Mouse (Mus musculus): ENCODE data around the gene Arhgef2.
"Not testable (repeated sequence)": the region's sequence is repeated elsewhere in the genome, so short reads cannot be mapped to it uniquely, and the experiment has no call there.

Arhgef2 gene

DNA sequence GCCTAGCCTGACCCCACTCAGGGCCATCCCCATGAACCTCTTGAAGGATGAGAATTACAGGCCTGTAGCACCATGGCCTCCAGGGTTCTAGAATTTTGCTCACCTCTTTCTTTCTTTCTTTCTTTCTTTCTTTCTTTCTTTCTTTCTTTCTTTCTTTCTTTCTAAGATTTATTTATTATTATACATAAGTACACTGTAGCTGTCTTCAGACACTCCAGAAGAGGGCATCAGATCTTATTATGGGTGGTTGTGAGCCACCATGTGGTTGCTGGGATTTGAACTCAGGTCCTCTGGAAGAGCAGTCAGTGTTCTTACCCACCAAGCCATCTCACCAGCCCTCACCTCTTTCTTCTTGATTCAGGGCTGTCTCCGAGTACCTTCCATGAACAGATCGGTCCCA, at the start of gene Arhgef2:
Gene Arhgef2, plus strand, starts transcription at position 301 of the 400 bp plus-strand sequence.
- not testable (repeated sequence) for DNase-seq

DNA sequence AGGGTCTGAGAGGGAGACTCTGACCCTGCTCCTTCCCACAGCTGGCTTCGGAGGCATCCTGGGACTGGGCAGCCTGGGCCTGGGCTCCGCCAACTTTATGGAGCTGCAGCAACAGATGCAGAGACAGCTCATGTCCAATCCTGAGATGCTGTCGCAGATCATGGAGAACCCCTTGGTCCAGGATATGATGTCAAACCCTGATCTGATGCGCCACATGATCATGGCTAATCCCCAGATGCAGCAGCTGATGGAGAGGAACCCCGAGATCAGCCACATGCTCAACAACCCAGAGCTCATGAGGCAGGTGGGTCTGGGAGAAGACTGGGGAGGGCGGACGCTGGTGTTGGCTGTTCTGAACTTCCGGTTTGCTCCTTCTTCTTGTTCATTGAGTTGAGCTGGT, 49.1 kb upstream of the Arhgef2 start:
- no peak for DNase-seq

DNA sequence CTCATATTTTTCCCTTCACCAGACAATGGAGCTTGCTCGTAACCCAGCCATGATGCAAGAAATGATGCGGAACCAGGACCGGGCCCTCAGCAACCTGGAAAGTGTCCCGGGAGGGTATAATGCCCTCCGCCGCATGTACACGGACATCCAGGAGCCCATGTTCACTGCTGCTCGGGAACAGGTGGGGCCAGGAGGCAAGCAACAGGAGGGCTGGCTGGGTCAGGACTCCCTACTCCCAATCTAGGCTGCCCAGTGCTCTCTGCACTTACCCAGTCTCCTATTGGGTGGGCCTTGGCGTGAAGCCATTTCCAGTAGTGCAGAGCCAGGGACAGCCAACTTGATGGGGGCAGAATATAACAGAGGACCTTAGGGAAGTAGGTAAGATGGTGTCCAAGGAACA, 46.2 kb upstream of the Arhgef2 start:
- no peak for DNase-seq

DNA sequence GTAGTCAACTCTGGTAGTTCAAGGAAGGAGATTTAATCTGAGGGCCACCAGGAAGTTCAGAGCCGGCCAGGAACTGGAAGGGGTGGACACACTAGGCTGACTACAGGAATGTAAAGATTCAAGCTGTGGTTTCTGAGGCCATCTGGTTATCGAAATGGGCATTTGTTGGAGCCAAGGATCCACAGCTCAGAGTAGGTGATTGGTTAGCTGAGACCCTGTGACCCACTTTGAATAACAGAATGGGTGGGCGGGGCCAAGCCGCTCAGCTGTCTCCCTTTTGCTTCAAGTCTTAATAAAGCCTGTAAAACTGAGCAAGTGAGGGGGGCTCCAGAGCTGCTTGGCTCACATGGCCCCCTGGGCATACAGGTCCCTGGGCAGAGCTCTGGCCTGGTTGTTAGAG, 43.8 kb upstream of the Arhgef2 start:
- DNase-seq = no peak

DNA sequence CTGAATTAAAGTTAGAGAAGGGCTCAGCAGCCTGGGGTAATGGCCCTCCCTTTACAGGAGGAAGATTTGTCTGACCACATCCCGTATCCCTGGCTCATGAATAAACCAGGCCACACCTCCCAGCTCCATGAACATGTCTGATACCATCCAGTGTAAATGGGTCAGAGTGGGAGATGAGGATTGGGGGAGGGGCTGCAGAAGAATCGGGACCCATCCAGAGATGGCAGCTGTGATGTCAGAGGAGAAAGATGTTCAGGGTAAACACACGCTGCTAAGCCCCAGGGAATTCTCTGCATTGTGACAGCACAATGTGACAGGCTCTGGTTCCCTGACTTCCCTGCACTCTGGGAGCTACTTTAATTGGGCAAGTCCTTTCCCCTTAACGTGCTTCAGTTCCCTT, 42.3 kb upstream of the Arhgef2 start:
- no peak for DNase-seq

DNA sequence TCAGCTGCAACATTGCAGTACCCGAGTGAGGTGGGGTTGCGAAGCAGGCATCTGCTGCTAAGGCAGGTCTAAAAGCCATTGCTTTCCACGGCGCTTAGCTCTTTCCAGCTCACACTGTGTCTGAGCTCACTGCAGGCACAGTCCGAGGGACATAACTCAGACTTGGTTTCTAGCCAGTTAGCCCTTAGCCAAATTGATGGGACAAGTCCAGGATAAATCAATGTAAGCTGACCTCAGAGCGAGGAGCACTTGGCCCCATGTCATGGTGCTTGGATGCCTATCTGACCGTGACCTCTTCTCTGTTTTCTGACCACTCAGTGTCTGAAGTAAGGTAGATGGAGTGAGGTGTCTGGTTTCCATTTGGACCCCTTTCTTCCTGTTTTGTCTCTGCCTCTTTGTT, 41.8 kb upstream of the Arhgef2 start:
- DNase-seq = no peak

DNA sequence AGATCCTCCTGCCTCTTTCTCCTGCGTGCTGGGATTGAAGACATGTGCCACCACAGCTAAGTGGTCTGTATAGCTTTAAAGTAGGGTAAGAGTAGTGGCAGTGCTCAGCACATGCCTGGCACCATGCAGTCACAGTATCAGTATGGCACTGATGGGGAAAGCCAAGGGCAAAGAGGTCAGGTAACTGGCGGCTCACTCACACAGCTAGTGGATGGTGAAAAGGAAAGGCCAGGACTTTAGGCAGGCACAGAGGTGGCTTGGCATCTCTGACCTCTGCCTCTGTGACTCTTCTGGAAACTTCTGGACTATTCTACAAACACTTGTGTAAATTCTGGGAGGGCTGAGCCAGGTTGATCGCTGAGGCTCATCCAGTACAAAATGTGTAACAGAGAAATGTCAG, 39.6 kb upstream of the Arhgef2 start:
- DNase-seq = no peak

DNA sequence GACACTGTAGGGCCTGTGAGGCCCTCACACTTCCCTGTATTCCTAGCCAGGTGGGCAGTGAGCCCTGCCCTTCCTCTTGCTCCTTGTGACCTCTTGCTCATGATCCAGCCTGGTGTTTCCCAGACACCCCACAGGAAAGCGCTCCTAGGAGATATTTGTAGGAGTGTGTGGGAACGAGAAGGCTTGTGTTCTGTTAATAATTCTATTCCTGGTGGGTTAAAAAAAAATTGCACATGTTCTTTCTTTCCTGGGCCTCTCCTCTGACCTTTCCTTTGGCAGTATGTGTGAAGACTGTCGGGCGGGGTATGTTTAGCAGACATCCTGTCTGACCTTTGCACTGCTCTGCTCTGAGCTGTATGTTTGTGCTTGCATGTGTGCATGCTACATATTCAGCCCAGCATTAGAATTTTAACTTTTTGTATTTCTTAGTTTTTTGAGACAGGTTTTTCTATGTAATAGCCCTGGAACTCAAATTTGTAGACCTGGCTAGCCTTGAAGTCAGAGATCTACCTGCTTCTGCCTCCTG, 39.2 kb upstream of the Arhgef2 start:
- no peak for DNase-seq

DNA sequence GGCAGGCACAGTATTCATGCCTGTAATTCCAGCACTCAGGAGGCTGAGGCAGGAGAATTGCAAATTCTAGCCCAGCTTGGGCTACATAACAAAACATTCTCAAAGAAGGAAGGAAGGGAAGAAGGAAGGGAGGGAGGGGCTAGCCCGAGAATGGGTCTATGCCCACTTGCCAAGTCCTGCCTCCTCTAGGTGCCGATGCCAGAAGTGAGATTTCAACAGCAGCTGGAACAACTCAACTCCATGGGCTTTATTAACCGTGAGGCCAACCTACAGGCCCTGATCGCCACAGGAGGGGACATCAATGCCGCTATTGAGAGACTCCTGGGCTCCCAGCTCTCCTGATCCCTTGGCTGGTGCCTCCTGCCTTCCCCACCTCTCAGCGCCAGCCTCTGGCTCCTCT, 37.9 kb upstream of the Arhgef2 start:
- DNase-seq = no peak

DNA sequence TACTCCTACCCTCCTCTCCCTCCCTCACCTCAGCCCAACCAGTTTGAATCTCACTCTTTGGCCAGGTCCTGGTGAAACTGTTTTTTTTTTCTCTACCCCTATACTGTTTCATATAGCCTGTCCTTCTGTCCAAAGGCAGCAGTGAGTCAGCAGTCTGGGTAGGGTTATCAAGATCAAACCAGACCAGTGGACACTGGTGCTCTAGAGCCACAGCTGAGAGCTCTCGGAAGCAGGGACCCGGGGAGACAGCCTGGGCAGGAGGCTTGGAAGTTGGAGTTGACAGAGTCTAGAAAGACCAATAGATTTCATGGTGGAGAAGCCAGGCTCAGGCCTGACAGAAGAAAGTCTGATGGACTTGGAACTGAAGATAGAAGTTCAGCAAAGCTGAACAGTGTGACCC, 37.2 kb upstream of the Arhgef2 start:
- no peak for DNase-seq

DNA sequence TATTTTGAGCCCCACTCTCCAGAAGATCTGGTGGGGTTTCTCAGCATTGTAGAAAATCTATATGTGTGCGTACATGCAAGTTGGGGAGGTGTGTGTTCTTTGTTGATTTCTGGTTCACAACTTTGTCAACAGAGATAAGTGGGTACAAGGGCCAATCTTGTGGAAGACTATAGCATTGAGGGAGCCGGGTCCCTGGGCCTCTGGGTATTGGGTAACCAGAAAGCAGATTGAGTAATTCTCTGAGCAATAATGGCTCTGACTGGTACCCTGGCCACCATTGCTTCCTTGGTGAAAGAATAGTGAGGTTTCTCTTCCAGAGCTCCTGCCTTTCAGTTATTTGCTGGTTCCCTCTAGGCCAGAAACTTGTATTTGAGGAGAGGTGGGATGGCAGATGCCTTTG, 36.7 kb upstream of the Arhgef2 start:
- no peak for DNase-seq

DNA sequence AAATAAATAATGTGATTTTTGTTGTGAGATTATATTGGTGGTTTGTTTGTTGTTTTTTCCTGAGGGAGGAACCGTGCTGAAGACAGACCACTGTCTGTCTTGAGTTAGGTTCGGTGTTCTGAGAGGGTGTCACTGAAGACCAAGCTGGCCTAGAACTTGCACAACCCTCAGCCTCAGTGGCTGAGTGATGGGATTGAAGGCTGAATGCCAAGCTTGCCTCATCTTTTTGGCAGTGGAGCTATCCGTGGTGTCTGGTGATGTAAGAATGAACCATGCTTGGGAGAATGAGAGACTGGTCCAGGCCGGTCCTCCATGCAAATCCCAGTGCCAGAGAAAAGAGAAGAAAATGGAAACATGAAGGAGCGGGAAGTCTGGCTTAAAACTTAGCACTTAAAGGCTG, 36.1 kb upstream of the Arhgef2 start:
- no peak for DNase-seq

DNA sequence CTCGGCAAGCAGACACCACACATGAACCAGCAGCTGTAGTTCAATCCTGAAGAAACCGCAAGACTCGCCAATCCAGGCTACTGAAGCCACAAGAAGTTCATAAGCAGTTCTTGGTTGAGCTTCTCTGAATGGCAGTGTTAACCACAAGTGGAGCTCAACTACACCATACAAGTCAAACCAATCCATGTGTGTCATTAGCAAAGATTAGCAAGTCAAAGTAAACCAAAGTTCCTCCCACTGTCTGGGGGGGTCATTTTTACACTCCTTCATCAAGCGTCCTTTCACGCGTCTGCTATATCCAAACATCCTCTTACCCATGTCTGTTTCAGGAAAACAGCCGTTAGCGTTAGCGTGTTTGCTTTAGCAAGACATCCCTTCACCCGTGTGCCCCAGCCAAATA, 35.4 kb upstream of the Arhgef2 start:
- DNase-seq = no peak

DNA sequence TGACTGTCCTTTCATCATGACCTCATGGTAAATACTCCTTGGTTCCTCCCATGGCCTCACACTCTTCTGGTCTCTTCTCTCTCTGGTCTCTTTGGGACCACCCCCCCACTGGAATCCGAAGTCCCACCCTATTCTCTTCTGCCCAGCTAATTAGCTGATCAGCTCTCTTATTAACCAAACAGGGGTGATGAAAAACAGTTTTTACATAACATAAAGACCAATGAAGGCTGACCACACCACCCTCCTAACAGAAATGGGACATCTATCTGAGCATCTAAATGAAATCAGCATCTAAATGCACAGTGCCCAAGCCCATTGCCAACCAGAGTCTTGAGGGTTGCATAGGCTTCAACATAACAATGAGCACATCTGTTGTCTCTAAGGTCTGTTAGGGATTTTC, 33.9 kb upstream of the Arhgef2 start:
- no peak for DNase-seq

DNA sequence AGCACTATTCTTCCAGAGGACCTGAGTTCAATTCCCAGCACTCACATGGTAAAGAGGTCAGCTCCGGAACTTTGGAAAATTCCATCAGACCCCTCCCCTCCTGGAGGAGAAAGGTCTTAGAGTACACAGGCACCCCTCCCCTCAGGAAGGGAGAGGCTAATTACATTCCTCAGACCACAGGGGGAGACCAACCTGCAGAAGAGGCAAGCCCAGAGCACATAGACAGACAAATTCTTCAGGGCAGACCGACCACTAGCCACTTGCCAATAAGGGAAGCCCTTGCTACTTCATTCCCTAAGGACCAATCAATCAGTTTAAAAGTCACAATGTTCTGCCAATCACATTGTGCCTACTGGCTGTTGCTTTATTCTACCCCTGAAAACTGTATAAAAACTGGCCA, 32.9 kb upstream of the Arhgef2 start:
- no peak for DNase-seq

DNA sequence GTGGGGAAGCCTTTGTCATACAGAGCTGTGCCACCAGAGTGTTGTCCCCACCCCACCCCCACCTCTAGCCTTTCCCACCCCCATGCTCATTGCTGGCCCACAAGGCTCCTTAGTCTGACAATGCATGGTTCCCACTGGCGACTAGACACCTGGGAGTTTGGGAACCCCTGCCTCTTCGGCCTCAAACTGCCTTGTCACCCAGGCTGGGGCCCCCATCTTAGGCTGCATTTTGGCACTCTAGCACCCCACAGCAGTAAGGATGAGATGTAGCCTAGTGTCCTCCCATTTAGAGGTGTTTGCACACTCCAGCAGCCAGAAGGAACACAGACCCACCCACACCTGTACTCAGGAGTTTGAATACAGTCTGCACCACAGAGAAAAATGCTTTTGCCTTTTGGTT, 32.0 kb upstream of the Arhgef2 start:
- DNase-seq = no peak

DNA sequence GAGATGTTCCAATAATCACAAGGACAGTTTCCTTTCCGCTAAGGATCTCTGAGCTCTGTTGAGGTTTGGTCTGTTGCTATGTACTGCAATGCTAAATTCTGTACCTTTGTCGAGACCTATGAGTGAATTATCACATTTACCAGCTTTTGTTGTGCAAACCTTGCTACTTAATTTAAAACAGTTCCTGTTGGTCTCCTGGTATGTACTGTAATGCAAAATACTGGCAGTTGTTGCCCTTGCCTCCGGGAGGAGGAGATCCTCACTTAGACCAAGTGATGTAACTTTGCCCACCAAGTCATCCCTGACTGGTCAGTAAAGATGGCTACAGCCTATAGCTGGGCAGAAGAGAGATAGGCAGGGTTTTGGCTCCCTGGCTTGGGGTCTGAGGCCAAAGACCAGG, 30.2 kb upstream of the Arhgef2 start, which contains the start of gene Ssr2:
Gene Ssr2, plus strand, starts transcription at position 337 of the 400 bp plus-strand sequence.
- DNase-seq = no peak

DNA sequence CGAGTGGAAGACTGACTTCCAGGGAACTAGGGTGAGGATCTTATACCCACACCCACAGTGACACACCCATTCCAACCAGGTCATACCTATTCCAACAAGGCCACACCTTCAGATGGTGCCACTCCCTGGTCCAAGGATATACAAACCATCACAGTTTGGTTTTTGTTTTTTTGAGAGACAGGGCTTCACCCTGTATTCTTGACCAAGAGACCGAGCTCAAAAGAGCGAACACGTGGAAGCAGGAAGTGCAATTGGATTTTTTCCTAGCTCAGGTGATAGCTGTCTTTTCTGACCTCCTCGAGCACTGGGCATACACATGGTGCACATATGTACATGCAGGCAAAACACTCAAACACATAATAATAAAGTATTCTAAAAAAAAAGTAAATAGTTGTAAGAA, 27.9 kb upstream of the Arhgef2 start:
- DNase-seq = not testable (repeated sequence)

DNA sequence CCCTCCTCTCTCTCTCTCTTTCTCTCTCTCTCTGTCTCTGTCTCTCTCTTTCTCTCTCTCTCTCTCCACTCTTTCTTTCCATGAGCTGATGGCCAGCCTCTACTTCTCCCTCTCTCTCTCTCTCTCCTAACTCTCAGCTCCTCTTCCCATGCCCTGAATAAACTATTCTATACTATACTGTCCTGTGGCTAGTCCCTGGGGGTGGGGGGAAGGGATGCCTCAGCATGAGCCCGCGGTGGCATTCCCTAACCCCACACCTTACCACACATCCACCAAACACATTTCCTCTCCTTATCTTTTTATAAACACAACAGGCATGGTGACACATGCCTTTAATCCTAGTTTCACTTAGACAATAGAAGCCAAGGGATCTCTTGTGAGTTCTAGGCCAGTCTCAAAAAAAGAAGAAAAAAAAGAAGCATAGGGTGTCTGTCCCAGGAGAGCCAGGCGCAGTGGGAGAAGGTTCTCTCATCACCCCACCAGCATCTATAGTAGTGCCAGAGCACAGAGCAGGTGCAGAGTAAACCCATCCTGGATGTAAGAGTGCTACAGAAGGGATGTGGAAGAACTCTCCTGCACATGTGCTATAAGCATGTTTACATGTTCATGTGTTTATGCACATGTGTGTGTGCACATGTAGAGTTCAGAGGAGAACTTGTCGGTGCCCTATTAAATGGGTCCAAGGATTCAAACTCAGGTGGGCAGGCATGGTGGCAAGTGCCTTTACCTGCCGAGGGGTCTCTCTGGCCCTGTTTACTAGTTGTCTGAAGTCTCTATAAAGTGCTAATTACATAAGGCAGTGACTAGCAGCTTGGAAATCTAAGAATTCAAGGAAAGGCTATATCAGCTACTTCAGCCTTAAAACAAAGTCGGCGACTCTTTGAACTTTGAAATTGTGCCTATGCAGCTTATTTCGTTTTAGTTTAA, 27.0 kb upstream of the Arhgef2 start:
- no peak for DNase-seq

DNA sequence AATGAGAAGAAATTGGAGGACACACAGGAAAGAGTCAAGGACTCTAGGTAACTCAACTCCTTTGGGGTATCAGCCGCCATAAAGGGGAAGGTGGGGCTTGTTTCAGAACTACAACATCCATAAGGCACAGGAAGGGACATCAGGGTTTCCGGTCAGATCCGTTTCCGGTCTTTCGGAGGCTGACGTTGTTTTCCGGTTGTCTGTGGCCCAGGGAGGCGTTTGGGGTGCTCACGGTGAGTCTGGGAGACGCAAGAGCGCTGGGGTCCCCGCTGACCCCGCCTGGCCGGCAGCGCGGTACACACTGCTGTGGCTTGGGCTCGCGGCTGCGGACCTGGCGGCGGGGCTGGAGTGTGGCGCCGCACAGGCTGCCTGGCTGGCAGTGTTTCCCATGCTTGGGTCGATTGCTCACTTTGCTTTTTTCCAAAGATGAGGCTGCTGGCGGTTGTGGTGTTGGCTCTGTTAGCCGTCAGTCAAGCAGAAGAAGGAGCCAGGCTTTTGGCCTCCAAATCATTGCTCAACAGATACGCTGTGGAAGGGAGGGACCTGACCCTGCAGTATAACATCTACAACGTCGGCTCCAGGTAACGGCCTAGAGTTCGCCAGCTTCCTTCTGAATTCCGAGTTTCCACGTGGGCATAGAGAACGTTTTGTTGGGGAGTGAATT, 26.2 kb upstream of the Arhgef2 start:
- peak; percentile 80 for DNase-seq

DNA sequence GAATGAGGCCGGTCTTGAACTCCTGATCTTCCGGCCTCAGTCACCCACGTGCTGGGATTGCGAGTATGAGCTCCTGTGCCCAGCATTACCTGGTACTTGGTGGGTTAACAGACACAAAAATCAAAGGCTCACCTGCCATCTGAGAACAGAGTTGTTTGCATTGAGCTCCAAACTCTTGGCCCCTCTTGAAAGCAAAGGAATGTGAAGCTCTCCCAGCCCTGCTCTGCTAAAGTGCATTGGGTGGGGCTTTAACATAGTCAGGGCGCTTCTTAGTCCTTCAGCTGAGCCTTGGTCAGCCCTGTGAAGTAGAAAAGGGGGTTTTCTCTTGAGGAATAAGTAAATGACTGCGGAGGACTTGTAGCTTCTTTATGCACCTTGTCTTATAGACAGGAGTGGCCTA, 20.0 kb upstream of the Arhgef2 start:
- DNase-seq = no peak

DNA sequence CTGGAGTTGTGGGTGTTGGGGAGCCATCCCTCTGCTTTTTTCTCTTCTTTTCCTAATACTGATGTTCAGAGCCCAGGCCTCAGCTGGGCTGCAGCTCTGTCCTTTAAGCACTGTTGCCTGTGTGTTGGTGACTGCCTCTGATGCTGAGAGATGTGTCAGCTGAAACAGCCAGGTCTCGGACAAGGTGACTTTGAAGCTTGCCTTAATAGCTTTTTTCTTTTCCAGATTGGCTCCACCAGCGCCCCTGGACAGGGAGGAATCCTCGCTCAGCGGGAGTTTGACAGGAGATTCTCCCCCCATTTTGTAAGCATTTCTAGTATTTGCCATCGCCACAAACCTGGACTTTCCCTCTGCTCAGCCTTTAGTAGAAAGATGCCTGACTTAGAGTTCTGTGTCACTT, 19.1 kb upstream of the Arhgef2 start:
- no peak for DNase-seq

DNA sequence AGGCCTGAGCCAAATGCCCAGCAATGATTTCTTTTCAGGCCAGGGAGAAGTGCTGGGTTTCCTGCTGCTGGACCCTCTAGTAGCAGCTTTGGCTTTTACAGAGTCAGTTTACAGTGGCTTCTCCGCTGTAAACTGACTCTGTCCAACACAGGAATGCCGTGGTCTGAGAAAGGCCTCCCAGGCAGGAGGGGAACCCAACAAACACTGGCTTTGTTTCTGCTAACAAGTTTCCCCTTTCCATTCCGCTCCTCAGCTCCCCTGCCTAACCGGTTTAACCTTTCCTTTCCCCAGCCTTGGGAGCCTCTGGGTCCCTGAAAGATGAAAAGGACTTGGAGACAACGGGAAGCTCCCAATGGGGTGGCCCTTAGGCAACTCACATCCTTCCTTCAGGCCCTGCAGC, 15.5 kb upstream of the Arhgef2 start:
- DNase-seq = no peak

DNA sequence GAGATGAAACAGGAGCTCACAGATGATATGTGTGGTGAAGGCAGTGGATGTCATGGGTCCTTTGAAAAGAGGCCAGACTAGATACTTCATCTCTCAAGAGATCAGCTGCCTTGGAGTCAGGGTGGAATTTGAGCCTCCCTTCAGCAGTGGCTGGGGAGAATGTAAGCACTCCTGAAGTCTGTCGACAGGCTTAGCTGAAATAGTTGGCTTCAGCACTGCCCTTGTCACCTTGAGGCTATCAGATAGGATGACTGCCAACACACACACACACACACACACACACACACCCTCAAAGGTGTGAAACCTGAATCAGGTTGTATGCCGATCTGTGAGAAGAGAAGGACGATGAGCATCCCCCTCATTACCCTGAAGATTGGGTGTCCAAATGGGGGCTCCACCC, 14.7 kb upstream of the Arhgef2 start:
- DNase-seq = no peak

Data from cerebellum, adult 11-12 months (tissue).